Mouse (Mus musculus): Measurements from ENCODE around the gene Fgfrl1.

The Fgfrl1 gene

DNA sequence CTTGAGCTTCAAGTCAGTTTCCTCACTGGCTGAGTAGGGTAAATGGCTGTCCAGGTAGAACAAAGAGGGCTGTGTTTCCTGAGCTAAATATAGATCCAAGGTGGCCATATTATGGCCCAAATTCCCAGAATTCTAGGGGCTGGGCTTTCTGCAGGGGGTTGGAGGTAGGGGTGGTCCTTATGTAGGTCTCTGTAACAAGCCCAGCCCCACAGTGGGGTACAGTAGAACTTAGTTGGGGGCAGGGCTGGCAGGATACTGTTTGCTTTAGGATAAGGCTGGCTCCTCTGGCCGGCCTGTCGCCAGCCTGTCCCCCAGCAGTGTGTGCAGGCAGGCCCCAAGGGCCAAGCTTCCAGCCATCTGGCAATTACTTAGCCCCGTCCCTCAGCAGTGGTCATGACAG lies 8.2 kb downstream of the Fgfrl1 start:
- no peak for DNase-seq (ENCODE audit: low read depth)

DNA sequence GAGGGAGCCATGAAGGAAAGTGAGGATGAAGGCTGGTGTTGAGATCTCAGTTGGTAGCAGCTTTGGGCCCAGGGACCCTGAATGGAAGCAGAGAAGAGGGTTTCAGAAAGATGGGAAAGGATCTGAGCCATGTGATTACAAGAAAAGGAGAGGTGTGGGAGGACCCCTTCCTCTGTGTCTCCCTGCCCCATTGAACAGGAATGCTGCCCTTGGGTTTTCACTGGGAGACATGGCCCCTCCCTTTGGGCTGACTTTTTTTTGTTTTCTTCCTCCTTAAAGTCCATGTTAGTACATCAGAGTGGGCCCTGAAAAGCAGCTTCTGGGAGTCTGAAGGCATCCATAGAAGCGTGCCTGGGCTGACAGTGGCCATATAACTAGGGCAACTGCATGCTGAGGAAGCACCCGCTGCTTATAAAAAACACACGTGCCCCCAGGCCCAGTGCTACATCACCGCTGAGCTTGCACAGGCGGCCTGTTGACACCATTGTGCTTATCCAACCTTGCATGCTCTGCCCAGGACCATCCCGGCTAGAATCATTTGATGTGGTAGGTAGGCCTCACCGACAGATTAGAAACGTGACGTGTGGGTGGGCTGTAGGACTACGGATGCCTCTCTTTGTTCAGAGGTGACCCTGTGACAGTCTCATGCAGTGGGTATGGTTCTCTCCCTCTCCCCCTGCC lies 9.3 kb downstream of the Fgfrl1 start:
- no peak for DNase-seq (ENCODE audit: low read depth)

DNA sequence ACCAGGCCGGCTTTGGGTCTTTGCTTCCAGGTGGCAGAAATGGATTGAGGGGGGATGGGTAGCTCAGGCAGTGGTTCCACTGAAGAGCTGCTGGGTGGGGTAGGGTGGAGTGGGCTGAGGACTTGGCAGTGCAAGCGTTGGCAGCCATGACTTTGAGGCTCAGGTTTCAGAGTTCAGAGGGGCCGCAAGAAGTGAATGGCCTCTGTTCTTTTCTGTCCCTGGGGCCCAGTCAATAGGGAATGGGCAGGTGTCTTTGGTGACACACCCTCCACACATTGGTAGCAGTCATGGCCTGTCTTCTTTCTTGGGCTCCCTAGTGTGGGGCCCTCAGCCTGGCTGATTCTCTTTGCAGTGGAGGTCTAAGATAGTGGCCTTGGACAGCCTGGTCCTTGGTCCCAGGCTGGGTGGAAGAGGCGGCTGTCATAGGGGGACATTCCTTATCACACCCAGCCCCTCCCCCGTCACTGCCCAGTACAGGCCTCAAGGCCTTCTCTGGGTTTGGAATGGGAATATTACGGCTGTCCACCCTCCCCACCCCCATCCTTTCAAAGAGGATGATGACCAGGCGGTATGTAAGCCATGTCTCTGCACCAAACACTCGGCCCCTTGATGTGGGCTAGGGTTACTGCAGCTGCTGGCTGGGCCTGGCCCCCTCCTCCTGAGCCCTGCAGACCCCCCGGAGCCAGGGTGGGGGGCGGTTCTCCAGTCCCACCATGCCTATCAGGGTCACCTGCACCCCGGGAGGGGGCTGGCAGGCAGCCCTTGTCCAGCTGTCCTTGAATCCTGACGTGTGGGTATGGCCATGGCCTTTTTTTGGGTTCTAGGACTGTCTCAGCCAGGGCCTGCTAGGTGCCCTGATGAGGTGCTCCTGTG lies 11.8 kb downstream of the Fgfrl1 start:
- DNase-seq (ENCODE audit: low read depth), result no peak

DNA sequence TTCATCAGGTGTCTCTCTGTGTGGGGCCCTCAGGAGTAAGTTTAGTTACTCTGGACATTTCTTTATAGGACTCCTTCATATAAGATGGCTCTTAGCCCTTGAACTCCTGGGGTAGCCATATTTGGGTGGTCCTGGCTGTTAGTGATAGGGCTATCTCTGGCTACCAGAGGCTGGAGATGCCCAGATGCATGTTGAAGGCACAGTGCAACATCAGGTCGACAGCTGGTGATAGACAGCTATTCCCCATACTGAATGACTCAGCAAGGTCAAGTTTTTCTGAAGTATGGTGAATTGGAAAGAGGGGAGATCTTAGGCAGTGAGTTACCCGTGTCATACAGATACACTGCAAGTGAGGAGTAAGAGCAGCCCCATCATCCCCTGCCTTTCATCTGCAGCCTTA lies 15.6 kb downstream of the Fgfrl1 start:
- no peak for DNase-seq (ENCODE audit: low read depth)

DNA sequence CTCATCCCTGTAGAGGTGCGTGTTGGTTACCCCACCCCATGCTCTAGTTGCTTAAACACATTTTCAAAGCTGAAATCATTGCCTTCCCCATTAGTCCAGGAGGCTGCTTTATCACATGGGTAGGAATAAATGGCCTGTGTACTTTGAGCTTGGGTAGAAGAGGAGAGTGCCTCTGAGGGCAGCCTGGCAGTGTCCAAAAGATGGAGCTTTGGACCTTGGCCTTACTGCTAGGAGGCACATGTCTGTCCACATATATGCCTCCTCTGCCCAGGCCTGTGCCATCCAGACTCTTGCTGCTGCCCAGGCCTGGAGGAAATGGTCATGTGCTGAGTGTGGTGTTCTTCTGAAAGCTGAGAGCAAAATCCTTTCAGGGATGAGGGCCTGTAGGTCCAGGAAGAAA lies 16.2 kb downstream of the Fgfrl1 start:
- no peak for DNase-seq (ENCODE audit: low read depth)

DNA sequence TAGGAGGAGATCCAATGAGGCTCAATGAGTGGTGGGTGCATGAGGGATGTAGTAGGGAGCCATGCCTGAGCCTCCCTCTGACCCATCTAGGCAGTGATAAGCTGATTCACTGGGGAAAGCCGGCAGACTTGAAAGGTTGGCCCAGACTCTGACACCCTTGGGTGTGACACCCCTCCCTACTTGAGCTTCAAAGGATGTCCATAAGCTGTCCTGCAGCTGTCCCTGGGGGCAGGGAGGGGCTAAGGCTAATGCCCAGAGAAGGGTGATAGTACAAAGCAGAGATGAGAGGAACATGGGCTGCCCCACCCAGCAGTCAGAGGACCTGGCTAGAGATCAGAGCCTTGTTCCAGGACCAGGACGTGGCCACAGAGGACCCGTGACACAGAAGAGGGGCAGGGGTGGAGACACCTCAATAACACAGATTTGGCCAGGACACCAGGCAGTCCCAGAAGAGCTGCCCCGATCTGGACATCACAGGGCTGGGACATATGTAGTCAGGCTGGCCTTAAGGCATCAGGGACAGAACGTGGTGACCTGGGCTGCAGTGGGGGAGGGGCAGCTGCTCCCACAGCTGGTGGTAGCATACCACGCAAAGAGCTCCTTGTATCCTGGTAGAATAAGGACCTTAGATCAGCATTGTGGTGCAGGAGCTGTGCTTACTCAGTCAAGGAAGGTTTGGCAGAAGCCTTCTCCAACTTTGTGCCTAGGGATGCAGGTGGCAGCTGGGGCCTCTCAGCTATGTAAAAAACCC lies 17.0 kb downstream of the Fgfrl1 start:
- no peak for DNase-seq (ENCODE audit: low read depth)

DNA sequence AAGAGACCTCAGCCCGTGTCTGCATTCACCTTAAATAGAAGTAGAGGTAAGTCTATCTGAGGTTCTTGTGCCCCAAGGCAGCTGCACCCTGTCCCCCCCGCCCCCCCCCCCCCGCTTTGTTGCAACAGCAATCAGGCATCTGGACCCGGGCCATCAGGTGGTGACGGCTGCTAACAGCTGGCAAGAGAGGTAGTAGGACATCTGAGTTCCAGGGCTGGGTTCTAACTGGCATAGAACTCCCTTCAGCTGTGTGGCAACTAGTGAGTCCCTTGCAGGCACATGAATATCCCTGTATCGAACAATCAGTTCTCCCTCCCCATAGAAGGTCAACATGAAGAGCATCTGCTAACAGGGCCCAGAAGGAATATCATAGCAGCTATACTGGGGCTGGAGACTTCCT lies 19.8 kb downstream of the Fgfrl1 start:
- DNase-seq (ENCODE audit: low read depth), result no peak

DNA sequence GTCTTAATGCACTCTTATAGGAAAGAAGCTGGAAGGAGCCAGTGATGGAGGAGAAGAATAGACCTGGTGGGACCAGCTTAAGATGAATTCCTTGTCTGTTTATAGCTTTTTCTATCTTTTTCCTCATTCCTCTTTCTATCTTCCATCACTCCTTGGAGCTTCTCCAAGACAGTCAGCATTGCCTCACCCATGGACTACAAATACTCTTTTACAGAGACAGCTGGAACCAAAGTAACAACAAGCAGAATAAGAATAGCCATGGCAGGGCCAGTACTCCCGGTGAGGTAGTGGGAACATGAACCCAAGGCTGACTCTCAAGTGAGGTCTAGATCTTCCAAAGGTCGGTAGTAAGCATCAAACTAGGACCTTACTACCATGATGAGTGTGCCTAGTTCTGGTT lies 20.9 kb downstream of the Fgfrl1 start:
- DNase-seq (ENCODE audit: low read depth), result peak; percentile 72

DNA sequence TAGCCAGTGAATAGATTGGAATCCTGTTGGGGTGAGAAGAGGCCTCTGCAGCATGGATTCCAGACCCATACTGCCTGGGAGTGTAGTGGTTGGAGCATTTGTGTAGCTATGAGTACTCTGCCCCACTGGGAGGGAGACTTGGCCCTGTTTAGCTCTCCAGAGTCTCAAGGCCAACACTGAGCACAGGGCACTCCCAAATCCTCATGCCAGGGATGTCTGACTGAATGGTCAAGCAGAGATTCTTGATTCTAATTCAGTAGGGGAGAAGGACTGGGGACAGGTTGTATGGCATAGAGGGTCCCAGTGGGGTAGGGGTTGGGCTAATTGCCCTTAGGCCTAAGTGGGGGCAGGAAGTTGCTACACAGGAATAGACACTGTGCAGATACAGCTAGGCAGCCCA lies 21.5 kb downstream of the Fgfrl1 start:
- peak; percentile 50 for DNase-seq (ENCODE audit: low read depth)

DNA sequence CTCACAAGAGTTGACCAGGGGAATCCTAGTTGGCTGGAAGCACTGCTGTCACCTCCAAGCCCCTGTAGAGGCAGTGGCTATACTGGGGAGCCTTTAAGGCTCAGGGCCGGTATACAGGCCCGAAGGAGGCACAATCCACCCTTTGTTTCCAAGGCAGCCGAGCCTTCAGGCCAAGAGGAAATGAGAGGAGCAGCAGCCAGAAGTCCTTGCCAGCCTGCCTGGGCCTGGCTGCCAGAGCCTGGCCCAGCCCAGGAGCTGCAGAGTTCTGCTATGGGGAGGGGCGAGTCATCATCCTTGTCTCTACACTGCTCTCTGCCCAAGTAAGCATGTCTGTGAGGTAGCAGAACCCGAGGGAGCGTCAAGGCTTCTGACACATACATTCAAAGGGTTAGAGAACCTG lies 22.0 kb downstream of the Fgfrl1 start:
- DNase-seq (ENCODE audit: low read depth), result peak; percentile 74

DNA sequence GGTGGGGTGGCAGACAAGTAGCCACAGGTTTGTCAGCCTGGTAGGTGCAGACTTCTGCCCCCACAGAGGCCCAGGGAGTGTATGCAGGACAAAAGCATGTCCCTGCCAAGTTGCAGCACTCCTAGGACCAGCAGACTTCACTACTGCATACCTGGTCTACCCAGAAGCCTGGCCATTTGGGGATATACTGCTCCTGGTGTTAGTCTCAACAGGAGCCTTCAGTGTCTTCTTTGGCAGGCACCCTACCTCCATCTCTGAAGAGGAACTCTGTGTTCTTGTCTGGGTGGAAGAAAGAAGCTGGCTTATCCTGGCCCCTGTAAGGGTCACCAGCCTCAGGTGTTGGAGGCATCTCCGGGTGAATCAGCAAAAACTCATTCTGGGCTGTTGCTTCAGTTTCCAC lies 23.8 kb downstream of the Fgfrl1 start:
- no peak for DNase-seq (ENCODE audit: low read depth)

DNA sequence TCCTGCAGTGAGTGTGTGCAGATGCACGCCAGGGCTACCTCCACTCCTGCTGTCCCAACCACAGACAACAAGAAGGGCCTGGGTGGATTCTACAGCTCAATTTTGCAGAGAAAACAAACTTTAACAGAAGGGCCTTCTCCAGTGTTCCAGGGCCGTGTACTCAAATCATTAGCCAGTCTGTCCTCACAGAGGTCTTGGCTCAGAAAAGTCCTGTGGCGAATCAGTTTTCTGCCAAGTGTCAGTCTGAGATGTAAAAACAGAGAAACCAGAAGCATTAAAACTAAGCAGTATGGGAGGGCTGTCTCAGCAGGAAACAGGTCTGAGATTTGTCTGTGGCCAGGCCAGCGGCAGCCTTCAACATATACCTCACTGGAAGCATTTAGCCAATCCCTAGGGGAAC lies 25.9 kb downstream of the Fgfrl1 start:
- no peak for DNase-seq (ENCODE audit: low read depth)

DNA sequence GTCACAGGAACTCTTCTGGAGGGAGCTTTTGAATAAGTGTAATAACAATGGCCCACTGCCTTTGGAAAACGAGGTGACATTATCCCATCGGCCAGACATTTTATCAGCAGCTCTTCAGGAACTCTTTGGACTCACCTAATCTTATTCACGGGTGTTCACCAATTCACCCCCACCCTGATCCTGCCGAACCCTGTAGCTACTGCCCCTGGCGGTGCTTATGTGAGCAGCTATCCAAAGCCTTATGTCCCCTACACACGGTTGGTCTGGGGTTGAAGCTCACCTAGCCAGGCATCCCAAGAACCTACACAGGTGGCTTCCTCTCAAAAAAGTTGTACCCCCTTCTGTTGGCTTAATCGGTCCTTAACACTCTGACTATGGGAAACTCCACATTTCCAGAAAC lies 27.6 kb downstream of the Fgfrl1 start:
- no peak for DNase-seq (ENCODE audit: low read depth)

DNA sequence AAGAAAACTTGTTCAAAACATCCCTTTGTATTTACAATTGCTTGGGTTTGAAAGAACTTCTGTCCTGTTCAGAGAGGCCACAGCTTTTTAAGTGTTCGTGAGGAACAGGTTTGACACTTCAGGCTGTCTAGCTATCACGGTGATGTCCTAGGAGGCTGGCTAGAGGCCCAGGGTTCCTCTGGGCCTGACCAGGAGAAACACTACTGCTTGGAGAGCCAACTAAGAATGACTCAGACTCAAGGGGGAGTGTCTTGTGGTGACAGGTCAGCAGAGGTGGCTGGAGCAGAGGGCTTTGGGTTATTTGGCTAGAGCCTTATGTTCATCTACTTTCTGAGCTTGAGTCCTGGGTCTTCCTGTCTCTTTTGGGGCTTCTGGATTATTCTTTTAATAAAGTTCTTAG lies 31.8 kb downstream of the Fgfrl1 start:
- DNase-seq (ENCODE audit: low read depth), result peak; percentile 65

DNA sequence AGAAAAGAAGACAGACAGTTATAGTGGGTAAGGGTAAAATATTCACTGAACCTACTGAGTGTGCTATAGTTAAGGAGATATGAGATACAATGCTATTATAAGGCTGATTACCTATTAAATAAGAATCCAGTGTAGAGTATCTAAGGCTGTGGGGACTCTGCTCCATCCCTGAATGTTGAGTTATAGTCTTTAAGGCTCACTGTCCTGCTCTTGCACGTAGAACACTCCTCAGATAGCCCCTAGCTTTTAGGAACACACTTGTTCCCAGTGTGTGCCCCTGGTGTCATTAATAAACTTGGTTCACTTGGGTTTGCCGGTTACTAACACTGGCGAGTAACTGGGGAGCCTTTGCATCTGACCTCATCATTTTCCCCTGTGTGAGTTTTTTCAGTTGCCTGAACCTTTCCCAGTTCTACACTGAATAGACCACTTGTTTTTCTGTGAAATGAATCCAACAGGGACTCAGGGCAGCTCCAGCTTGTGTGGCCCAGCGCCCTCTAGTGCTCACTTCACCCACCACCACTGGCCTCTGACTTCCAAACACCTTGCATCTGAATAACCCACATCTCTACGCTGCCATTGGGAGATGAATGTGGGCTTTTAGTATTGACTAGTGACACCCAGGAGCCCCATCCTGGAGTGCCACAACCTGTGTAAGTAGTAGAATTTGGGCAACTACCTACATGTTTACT lies 34.5 kb downstream of the Fgfrl1 start:
- DNase-seq (ENCODE audit: low read depth), result peak; percentile 51

DNA sequence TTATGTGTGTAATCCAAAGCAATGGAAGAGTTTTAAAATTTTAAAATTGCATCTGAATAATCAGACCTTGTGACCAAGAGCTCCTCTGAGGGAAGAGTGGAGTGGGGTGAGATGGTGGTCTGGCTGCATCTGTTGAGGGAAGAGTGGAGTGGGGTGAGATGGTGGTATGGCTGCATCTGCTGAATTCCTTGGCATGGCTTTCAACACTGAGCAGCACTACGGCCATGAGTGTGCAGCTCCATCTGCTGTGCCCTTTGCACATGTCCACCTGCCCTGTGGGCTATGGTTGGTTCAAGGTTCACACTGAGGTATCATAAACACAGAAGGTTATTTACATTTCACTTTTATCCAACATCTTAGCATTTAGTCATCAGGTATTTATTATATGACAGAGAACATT lies 35.2 kb downstream of the Fgfrl1 start:
- DNase-seq (ENCODE audit: low read depth), result no peak

DNA sequence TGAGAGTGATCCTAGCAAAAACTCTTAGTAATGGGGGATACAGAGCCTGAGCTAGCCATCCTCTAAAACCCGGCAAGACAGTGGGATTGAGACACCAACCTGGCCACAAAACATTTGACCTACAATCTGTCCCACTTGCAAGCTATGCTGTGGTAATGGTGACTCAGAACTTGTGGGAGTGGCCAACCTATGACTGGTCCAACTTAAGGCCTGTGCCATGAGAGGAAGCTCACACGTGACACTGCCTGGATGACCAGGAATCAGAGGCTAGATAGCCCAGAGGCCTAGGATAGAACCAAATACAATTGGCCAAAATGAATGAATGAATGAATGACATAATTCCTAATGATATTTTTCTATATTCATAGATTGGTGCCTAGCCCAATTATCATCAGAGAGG lies 49.7 kb downstream of the Fgfrl1 start:
- peak; percentile 37 for DNase-seq (ENCODE audit: low read depth)

DNA sequence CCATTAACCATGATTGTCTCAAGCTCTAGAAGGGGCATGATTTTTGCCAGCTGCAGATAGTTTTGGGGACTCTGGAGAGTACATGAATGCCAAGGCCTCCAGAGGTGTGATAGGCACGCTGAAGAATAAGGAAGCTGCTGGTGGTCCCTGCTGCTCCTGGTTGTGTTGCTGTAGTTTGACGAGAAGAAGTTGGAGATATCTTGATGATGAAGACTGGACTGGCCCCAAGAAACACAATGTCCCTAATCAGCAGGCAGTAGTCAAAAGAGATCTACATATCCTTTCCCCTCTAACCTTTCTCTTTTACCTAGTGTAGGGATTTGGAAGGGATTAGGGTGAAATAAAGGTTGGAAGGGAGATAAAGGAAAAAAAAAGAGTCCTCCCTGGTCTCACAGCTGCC lies 50.4 kb downstream of the Fgfrl1 start:
- DNase-seq (ENCODE audit: low read depth), result no peak

DNA sequence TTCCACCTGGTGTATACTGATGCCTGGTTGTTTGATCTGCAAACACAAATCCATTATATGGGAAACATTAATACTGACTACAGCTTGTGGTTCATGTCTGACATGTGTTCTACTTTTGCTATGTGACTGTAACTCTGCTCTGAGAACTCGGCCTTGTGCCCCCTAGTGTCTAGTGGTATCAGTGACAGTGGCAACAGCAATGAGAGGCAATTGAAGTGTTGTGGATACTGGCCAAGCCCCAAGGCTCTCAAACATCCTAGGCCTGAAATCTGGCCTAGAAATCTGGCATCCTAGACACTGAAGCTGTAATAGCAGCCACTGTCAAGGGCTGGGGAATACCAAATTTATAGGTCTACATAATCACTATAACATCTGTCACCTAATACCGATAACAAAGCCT lies 51.7 kb downstream of the Fgfrl1 start:
- peak; percentile 74 for DNase-seq (ENCODE audit: low read depth)

DNA sequence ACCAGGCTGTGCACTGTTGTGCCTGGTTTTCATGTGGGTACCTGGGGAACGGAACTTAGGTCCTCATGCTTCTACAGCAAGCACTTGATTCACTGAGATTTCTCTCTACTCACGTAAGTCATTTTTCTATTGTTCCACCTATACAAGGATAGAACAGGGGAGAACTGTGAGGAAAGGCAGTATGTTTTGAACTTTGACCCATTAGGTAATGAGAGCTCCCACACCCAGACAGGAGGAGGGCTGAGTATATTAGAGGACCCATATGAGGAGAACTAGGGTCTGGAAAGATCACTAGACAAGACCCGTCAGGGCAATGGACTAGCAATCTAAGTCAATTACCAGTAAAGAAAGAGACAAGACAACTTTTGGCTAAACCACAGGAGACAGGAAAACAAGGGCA lies 52.4 kb downstream of the Fgfrl1 start:
- no peak for DNase-seq (ENCODE audit: low read depth)

DNA sequence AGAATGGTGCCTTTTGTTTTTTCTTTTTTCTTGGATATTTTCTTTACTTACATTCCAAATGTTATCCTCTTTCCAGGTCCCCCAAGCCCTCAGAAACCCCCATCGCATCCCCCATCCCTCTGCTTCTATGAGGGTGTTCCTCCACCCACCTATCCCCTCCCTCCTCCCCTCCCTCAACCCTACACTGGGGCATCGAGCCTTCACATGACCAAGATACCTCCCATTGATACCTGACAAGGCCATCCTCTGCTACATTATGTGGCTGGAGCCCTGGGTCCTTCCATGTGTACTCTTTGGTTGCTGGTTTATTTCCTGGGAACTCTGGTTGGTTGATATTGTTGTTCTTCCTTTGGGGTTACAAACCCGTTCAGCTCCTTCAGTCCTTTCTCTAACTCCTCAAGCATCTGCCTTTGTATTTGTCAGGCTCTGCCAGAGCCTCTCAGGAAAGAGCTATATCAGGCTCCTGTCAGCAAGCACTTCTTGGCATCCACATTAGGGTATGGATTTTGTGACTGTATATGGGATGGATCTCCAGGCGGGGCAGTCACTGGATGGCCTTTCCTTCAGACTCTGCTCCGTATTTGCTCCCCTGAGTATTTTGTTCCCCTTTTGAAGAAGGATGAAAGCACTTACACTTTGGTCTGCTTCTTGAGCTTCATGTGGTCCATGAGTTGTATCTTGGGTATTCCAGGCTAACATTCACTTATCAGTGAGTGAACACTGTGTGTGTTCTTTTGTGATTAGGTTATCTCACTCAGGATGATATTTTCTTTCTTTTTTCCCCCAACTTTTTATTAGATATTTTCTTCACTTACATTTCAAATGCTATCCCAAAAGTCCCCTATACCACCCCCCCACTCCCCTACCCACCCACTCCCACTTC lies 58.4 kb downstream of the Fgfrl1 start:
- no peak for DNase-seq (ENCODE audit: low read depth)

All from NIH3T3 (cell line).